Mouse (Mus musculus) thymus, postnatal 10 days (tissue): ENCODE measurements around the gene Flrt1.

Experiments used
- DNase-seq, 2 experiments: peaks; one replicate each; pipeline ENCODE4 v3.0.0; 2021; ENCODE audit warnings: low spot score in 2 of 2

The Flrt1 gene

GRCm38 (mm10) chr19:7130317-7130716, 24.8 kb upstream of the Flrt1 start:
- no peak for DNase-seq

DNA sequence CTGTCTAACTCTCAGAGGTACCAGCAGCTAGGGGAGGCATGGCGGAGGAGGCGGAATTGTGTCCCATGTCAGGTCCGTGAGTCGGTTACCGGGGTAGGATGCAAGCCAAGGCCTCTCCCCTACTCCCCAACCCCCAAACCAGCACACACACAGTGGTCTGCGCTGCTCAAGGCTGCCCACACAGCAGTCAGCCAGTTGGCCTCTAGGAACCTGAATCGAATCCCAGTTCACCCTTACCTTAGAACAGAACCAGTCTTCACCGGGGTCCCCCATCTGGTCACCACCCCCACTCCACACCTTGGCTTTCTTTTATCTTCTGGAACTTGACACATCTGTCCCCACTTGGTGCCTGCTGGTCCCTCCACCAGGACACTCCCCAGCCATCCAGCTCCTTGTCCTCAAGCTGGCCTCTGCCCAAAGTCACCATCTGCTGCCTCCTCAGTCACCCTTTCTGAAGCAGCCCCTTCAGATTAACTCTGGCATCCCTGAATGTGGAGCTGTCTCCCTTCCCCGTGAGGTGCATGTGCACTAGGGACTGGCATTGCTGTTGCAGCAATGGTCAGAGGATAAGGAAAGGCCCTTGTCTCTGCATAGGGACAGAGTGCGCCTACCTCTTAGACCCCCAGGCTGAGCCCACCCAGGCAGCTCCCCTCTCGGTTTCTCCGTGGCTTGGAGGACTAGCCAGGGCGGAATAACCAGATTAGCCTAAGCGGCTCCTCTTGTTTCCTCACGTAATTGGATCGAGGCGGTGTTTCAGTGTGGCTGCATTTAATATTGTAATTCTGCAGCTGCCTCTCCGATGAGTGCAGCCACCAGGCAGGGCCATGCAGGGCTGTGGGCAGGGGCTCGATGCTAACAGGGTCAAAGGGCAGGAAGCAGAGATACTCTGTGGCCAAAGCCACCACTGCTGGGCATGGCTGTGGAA, 23.3 kb upstream of the Flrt1 start:
- no peak for DNase-seq

- DNase-seq, result no peak
Observed at GRCm38 (mm10) chr19:7126933-7127332, 21.4 kb upstream of the Flrt1 start.

- DNase-seq, result no peak
Observed at GRCm38 (mm10) chr19:7126209-7126608, 20.7 kb upstream of the Flrt1 start.

DNA sequence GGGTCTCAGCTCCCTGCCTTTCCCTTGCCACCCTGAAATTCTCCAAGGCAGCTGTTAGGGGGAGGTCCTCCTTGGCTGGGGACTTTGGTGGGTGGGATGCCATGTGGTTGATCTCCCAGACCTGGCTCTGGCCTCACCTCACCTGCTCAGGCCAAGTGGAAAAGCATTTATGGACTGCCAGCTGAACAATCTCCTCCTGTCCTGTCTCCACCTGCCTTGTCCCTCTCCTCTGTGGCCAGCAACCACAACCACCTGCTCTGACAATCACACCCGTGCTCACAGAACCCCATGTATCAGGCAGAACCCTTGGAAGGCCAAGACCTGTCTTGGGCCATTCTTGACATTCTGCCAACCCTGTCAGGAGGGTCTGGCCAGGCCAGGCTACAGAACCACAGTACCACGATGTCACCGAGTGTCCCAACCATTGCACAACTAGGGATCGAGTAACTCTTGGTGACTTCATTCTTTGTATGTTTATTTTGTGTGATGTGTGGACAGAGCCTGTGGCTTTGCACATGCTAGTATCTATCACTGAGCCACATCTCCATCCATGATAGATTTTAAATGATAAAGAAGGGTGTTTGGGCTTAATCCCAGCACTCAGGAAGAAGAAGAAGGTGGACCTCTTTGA, 20.1 kb upstream of the Flrt1 start:
- no peak for DNase-seq

DNA sequence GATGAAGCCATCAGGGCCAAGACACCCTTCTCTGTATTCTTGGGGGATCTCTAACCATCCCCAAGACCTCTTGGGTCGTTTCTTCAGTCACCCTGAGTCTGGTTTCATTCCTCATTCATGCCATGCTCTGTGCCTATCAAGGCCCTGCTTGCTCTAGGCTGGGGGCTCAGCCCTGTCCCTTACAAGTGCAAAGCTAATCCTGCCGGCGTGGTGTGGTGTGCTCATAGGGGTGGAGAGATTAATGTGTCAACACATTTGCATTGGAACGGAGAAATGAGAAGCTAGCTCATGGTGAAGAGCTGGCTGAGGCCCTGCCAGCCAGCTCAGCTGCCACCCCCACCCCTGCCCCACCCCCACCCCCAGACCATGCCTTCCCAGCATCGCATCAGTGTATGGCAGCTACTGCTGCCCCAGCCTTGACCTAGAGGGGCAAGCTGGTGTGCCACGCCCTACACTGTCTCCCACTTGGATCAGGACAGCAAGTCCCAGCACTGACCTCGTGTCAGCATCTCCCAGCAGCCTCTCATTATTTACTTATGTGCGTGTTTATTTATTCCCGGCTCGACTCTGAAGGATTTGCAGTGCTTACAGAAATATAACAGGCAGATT, 17.3 kb upstream of the Flrt1 start:
- DNase-seq, result no peak

GRCm38 (mm10) chr19:7122277-7122676, 16.7 kb upstream of the Flrt1 start:
- DNase-seq, result no peak

DNA sequence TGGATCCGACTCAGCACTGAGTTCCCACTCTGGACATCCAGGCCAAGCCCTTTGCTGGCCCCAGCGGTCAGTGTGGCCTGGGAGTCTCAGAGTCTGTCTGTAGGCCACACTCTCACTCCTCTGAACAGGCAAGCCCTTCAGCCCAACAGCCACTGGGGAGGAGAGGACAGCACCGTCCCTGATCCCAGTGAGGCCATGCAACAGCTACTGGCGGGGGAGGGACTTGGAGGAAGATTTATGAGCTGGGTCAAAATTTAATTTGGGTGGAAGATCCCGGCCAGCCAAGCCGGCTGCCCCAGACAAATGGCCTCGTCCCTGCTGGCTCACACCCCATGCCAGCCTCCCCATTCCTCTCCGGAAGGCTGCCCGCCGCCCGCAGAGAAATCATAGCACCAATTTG, 15.7 kb upstream of the Flrt1 start:
- no peak for DNase-seq

DNA sequence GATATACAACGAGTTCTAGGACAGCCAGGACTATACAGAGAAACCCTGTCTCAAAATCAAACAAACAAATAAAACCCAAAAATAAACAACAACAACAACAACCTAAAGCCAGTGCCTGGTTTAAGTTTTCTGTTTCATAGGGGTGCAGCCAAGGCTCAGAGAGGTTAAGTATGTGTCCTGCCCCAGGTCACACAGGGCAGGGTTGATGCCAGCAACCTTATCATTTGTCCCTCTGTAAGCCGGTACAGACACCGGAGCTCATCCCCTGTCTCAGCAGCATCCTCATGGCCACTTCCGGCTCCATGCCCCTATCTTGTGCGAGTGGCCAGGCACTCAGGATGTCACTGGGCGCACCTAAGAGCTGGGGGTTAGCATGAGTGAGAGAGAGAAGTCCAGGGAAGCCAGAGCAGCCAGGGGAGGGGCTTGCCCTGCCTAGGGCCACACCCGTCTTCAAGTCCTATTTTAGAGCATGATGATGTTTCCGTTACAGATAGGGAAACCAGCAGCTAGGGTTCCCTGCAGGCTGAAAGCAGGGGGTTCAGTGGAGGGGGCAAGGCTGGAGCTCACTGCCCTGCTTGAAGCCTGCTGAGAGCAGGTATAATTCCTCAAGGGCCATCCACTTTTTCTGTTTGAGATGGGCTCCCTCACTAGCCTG, 12.3 kb upstream of the Flrt1 start:
- no peak for DNase-seq

DNA sequence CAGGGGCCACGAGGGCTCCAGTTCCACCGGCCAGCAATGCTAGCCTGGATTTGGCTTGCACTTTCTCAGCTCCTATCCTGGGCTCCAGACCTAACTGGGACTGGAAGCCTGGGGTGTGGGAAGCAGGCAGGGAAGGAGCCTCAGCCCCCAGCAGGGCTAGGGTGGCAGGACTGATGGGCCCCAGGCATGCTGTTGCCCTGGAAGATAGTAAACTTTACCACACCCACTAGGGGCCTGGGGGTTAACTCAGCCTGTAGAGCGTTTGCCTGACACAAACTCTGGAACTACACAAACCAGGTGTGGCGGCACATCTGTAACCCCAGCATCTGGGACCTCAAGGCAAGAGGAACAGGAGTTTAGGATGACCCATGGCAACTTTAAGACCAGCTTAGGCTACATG, 11.6 kb upstream of the Flrt1 start:
- no peak for DNase-seq

GRCm38 (mm10) chr19:7116038-7116731, 10.7 kb upstream of the Flrt1 start:
- no peak for DNase-seq

GRCm38 (mm10) chr19:7113574-7113973, 8.0 kb upstream of the Flrt1 start:
- DNase-seq, result no peak

- DNase-seq, result no peak
Observed at GRCm38 (mm10) chr19:7112628-7113027, 7.1 kb upstream of the Flrt1 start.

DNA sequence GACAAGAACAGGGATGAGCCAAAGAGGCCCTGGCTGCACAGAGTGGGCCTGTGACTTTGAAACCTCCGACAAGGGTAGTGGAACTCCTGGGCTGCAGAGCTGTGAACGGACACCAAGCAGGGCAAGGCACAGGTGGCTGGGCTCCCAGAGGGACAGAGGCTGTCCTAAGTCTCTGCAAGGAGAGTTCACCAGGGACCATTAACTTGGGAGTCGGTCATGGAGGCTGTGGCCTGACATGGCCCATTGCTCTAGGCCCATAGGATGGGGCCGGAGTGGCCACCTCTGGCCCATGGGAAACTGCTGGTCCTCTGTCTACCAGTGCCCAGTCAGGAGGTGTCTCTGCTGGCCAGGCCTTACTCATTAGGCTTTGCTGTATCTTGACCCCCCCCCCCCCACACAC, 6.2 kb upstream of the Flrt1 start:
- DNase-seq, result no peak

DNA sequence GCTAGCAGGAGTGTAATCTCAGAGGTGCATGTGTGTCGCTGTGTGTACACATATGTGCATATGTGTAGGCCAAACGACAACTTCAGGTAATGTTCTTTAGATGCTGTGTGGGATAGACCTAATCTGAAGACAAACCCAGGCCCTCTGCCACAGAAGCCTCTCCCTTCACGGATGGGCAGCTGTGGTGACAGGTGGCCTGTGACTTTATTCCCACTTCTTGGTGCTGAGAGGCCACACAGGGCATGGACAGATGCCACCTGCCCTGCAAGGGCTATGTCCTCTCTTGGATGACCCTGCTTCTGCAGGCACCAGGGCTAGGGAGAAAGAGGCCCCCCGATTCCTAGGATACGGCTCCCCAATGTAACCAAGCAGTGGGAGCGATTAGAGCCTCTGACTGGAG, 5.8 kb upstream of the Flrt1 start:
- DNase-seq, result no peak

- no peak for DNase-seq
Observed at GRCm38 (mm10) chr19:7110875-7111274, 5.3 kb upstream of the Flrt1 start.

GRCm38 (mm10) chr19:7110097-7110496, 4.6 kb upstream of the Flrt1 start:
- DNase-seq, result no peak

DNA sequence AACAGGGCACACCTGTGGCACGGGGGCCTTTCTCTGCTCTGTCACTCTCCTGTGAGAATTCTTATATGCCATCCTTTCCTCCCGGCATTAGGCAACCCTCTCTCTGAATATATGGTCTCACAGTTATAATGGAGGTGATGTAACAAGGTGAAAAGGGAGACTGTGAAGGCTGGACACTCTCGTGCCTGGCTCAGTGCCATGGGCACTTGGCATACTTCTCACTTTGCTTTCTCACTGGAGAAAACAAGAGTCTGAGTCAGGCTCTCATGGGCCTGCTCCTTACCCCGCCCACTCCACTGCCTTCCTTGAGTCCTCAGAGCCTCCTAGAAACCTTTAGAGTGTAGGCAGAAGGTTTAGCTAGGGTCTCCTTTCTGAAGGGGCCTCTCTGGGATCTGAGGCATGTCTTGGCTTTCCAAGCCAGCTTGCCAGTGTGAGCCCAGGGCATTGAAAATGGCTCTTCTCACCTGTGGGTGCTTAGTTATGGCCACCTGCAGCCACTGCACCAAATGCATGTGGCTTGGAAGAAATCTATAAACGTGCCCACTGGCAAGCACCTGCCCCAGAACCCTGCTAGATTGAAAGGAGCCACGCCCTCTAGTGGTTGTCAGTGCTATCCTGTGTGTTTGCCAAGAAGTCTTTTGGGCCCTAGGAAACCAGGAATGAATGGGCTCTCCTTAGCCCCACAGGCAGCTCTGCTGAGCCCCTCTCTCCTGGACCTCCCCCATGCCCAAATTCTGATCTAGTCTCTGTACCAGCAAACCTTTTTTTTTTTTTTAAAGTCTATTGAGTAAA, 2.8 kb upstream of the Flrt1 start:
- peak in 1 of 2 experiments; percentile 42 for DNase-seq

DNA sequence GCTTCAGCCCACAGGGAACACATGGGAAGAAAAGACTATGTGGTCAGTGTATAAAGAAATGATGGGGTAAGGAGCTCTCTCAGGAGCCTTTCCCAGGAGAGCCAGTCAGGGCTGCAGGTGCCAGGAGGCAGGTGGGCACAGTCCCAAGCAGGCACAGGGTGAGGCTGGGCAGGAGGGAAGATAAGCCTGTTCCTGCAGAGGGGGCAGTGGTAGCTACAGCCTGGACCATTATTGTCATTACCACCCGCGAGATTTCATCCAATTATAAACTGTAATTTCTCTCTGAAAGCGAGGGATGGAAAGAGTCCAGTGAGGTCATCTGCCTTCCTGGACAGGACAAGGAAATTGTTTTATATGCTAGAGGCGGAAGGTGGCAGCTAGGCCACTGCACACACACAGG, 1.6 kb upstream of the Flrt1 start:
- DNase-seq, result no peak

- no peak for DNase-seq
Observed at GRCm38 (mm10) chr19:7106566-7106965, 1.0 kb upstream of the Flrt1 start.

DNA sequence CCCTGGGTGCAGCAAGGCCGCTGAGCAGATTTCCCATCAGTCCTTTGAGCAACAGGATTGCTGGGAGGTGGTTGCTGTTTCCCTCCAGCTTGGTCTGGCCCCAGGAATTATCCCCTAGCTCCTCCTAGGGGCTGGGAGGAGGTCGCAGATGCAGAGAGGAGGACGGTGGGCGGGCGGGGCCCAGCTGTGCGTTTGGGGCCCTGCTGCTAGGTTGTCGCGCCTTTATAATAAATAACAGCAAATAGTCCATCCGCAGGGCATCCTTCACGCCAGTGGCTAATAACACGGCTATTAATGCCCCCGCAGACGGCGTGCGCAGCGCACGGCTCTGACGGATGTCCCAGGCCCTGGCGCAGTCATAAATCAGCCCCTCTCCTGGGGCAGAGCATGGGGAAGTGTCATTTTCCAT, 1.5 kb downstream of the Flrt1 start:
- no peak for DNase-seq
